Mouse (Mus musculus): ENCODE measurements around the gene Cfap58.

GRCm38 (mm10) chr19:48021435-48021834 lies 84.0 kb downstream of the Cfap58 start:
- no peak for TF ChIP-seq E2F4 (IDR thresholded peaks at IDR 0.05; ENCODE audit: insufficient read depth)
- TF ChIP-seq POLR2A (IDR thresholded peaks at IDR 0.05; ENCODE audit: insufficient read length, low read depth) = no peak
- TF ChIP-seq POLR2AphosphoS2 (IDR thresholded peaks at IDR 0.05; ENCODE audit: insufficient read length, low read depth) = no peak
- TF ChIP-seq MYOD1 (IDR thresholded peaks at IDR 0.05; ENCODE audit: control insufficient read depth in 1 of 3, insufficient read length in 2 of 3, low read depth in 2 of 3) = no peak
- no peak for TF ChIP-seq CEBPB (IDR thresholded peaks at IDR 0.05; ENCODE audit: insufficient read depth, poor library complexity, severe bottlenecking)

Measured in myocyte (in vitro differentiated cells).